Mouse (Mus musculus): ENCODE measurements around the gene Myadml2. TPM values are rescaled to one million over a fixed set of nuclear protein-coding genes. Genes with fewer than 3 reads are reported as not detected.

Gene Myadml2
- polyA plus RNA-seq (2014; fragmentation: Nextera tagmentation; extraction: Ambion mirVana): 3.4 and 3.6 TPM in 2 replicates

GRCm38 (mm10) chr11:120648001-120648476, at the start of gene Myadml2:
Gene Myadml2 (minus strand): TSS chr11:120648158.
- WGBS: 6% methylated on average over 13 of the region's 13 CpGs
- H3K27ac ChIP-seq (replicated peaks; ENCODE audit: low read depth, low read length): no peak within 1 kb of the TSS
- no peaks in the 10 kb centered on the region for H3K36me3 ChIP-seq (ENCODE audit: control insufficient read depth, insufficient read depth, low read length)
- ATAC-seq (ENCODE audit: low read depth) (no peak), DNase-seq (ENCODE audit: low spot score) (peak; percentile 51)
- H3K27me3 ChIP-seq (replicated peaks; ENCODE audit: control insufficient read depth, insufficient read depth, low read length): peaks cover 8% of the 10 kb centered on the region
- peaks cover 12% of the 10 kb centered on the region for H3K4me1 ChIP-seq (ENCODE audit: control insufficient read depth, insufficient read depth, low read length)
- peak within 1 kb of the TSS; percentile 34; the same call in 1 of the 2 replicates for H3K9ac ChIP-seq (ENCODE audit: low read depth, low read length)
- no peaks in the 10 kb centered on the region for H3K9me3 ChIP-seq (ENCODE audit: control insufficient read depth, low read length)
- peak within 1 kb of the TSS; percentile 39 for H3K4me2 ChIP-seq (ENCODE audit: low read depth, low read length)
- H3K4me3 ChIP-seq (ENCODE audit: low read depth, low read length): 0 out of 2 replicates have a peak within 1 kb of the TSS, but pooled peaks have one; percentile 6

GRCm38 (mm10) chr11:120697741-120698140, 49.8 kb upstream of the Myadml2 start:
- Histone ChIP-seq H3K36me3 (ENCODE audit: control insufficient read depth, insufficient read depth, low read length) (peaks cover 45% of the 10 kb centered on the region), H3K4me2 (ENCODE audit: low read depth, low read length) (no peak overlapping the region), H3K27ac (replicated peaks; ENCODE audit: low read depth, low read length) (no peak overlapping the region), H3K9ac (ENCODE audit: low read depth, low read length) (no peak overlapping the region), H3K4me1 (ENCODE audit: control insufficient read depth, insufficient read depth, low read length) (no peaks in the 10 kb centered on the region), H3K4me3 (ENCODE audit: low read depth, low read length) (no peak overlapping the region), H3K9me3 (ENCODE audit: control insufficient read depth, low read length) (0 out of 2 replicates have a peak, but pooled peaks cover 4% of the 10 kb centered on the region), H3K27me3 (replicated peaks; ENCODE audit: control insufficient read depth, insufficient read depth, low read length) (no peaks in the 10 kb centered on the region)
- WGBS: 46% methylated on average over 10 of the region's 10 CpGs
- ATAC-seq (ENCODE audit: low read depth) (no peak), DNase-seq (ENCODE audit: low spot score) (no peak)

GRCm38 (mm10) chr11:120696568-120696967, 48.6 kb upstream of the Myadml2 start:
- H3K4me3 ChIP-seq (ENCODE audit: low read depth, low read length): no peak overlapping the region
- DNase-seq (ENCODE audit: low spot score) (no peak), ATAC-seq (ENCODE audit: low read depth) (no peak)
- H3K36me3 ChIP-seq (ENCODE audit: control insufficient read depth, insufficient read depth, low read length): peaks cover 44% of the 10 kb centered on the region
- no peaks in the 10 kb centered on the region for H3K4me1 ChIP-seq (ENCODE audit: control insufficient read depth, insufficient read depth, low read length)
- H3K9me3 ChIP-seq (ENCODE audit: control insufficient read depth, low read length): 0 out of 2 replicates have a peak, but pooled peaks cover 4% of the 10 kb centered on the region
- H3K9ac ChIP-seq (ENCODE audit: low read depth, low read length): no peak overlapping the region
- no peak overlapping the region for H3K4me2 ChIP-seq (ENCODE audit: low read depth, low read length)
- no peaks in the 10 kb centered on the region for H3K27me3 ChIP-seq (replicated peaks; ENCODE audit: control insufficient read depth, insufficient read depth, low read length)
- H3K27ac ChIP-seq (replicated peaks; ENCODE audit: low read depth, low read length): no peak overlapping the region
- 93% methylated on average over 6 of the region's 6 CpGs for WGBS

- ATAC-seq (ENCODE audit: low read depth) (no peak; the same call in 1 of the 2 replicates), DNase-seq (ENCODE audit: low spot score) (no peak)
- Histone ChIP-seq H3K4me3 (ENCODE audit: low read depth, low read length) (no peak overlapping the region), H3K27me3 (replicated peaks; ENCODE audit: control insufficient read depth, insufficient read depth, low read length) (no peaks in the 10 kb centered on the region), H3K9me3 (ENCODE audit: control insufficient read depth, low read length) (0 out of 2 replicates have a peak, but pooled peaks cover 4% of the 10 kb centered on the region), H3K9ac (ENCODE audit: low read depth, low read length) (no peak overlapping the region), H3K27ac (replicated peaks; ENCODE audit: low read depth, low read length) (peak overlapping the region; percentile 39), H3K4me2 (ENCODE audit: low read depth, low read length) (no peak overlapping the region), H3K36me3 (ENCODE audit: control insufficient read depth, insufficient read depth, low read length) (peaks cover 41% of the 10 kb centered on the region), H3K4me1 (ENCODE audit: control insufficient read depth, insufficient read depth, low read length) (no peaks in the 10 kb centered on the region)
- WGBS: 40% methylated on average over 12 of the region's 12 CpGs
These were observed 47.7 kb upstream of the Myadml2 start for GRCm38 (mm10) chr11:120695641-120696040.

- Histone ChIP-seq H3K4me1 (ENCODE audit: control insufficient read depth, insufficient read depth, low read length) (no peaks in the 10 kb centered on the region), H3K27ac (replicated peaks; ENCODE audit: low read depth, low read length) (peak overlapping the region; percentile 39), H3K9me3 (ENCODE audit: control insufficient read depth, low read length) (0 out of 2 replicates have a peak, but pooled peaks cover 4% of the 10 kb centered on the region), H3K36me3 (ENCODE audit: control insufficient read depth, insufficient read depth, low read length) (peaks cover 41% of the 10 kb centered on the region), H3K4me2 (ENCODE audit: low read depth, low read length) (no peak overlapping the region), H3K27me3 (replicated peaks; ENCODE audit: control insufficient read depth, insufficient read depth, low read length) (no peaks in the 10 kb centered on the region), H3K4me3 (ENCODE audit: low read depth, low read length) (no peak overlapping the region), H3K9ac (ENCODE audit: low read depth, low read length) (peak overlapping the region; percentile 11; the same call in 1 of the 2 replicates)
- ATAC-seq (ENCODE audit: low read depth): peak; percentile 55; the same call in 1 of the 2 replicates
- 28% methylated on average over 3 of the region's 4 CpGs for WGBS
- DNase-seq (ENCODE audit: low spot score): no peak
These were observed 47.2 kb upstream of the Myadml2 start for GRCm38 (mm10) chr11:120695184-120695583.

GRCm38 (mm10) chr11:120693461-120693860, 45.5 kb upstream of the Myadml2 start:
- ATAC-seq (ENCODE audit: low read depth) (no peak), DNase-seq (ENCODE audit: low spot score) (no peak)
- Histone ChIP-seq H3K4me1 (ENCODE audit: control insufficient read depth, insufficient read depth, low read length) (no peaks in the 10 kb centered on the region), H3K27ac (replicated peaks; ENCODE audit: low read depth, low read length) (no peak overlapping the region), H3K4me3 (ENCODE audit: low read depth, low read length) (no peak overlapping the region), H3K27me3 (replicated peaks; ENCODE audit: control insufficient read depth, insufficient read depth, low read length) (no peaks in the 10 kb centered on the region), H3K9ac (ENCODE audit: low read depth, low read length) (no peak overlapping the region), H3K36me3 (ENCODE audit: control insufficient read depth, insufficient read depth, low read length) (peaks cover 49% of the 10 kb centered on the region), H3K4me2 (ENCODE audit: low read depth, low read length) (no peak overlapping the region), H3K9me3 (ENCODE audit: control insufficient read depth, low read length) (0 out of 2 replicates have a peak, but pooled peaks cover 4% of the 10 kb centered on the region)
- 81% methylated on average over 3 of the region's 3 CpGs for WGBS

- 91% methylated on average over 4 of the region's 4 CpGs for WGBS
- no peak for ATAC-seq (ENCODE audit: low read depth)
- Histone ChIP-seq H3K36me3 (ENCODE audit: control insufficient read depth, insufficient read depth, low read length) (peaks cover 51% of the 10 kb centered on the region), H3K4me2 (ENCODE audit: low read depth, low read length) (no peak overlapping the region), H3K4me3 (ENCODE audit: low read depth, low read length) (no peak overlapping the region), H3K27me3 (replicated peaks; ENCODE audit: control insufficient read depth, insufficient read depth, low read length) (no peaks in the 10 kb centered on the region), H3K27ac (replicated peaks; ENCODE audit: low read depth, low read length) (no peak overlapping the region), H3K4me1 (ENCODE audit: control insufficient read depth, insufficient read depth, low read length) (no peaks in the 10 kb centered on the region), H3K9me3 (ENCODE audit: control insufficient read depth, low read length) (0 out of 2 replicates have a peak, but pooled peaks cover 4% of the 10 kb centered on the region), H3K9ac (ENCODE audit: low read depth, low read length) (no peak overlapping the region)
- no peak for DNase-seq (ENCODE audit: low spot score)
These were observed 44.6 kb upstream of the Myadml2 start for GRCm38 (mm10) chr11:120692471-120693011.

- Histone ChIP-seq H3K9ac (ENCODE audit: low read depth, low read length) (no peak overlapping the region), H3K27me3 (replicated peaks; ENCODE audit: control insufficient read depth, insufficient read depth, low read length) (no peaks in the 10 kb centered on the region), H3K36me3 (ENCODE audit: control insufficient read depth, insufficient read depth, low read length) (peaks cover 56% of the 10 kb centered on the region), H3K4me2 (ENCODE audit: low read depth, low read length) (no peak overlapping the region), H3K27ac (replicated peaks; ENCODE audit: low read depth, low read length) (no peak overlapping the region), H3K4me3 (ENCODE audit: low read depth, low read length) (no peak overlapping the region), H3K9me3 (ENCODE audit: control insufficient read depth, low read length) (no peaks in the 10 kb centered on the region), H3K4me1 (ENCODE audit: control insufficient read depth, insufficient read depth, low read length) (0 out of 2 replicates have a peak, but pooled peaks cover 5% of the 10 kb centered on the region)
- ATAC-seq (ENCODE audit: low read depth) (no peak), DNase-seq (ENCODE audit: low spot score) (no peak)
- 91% methylated on average over 3 of the region's 3 CpGs for WGBS
These were observed 41.4 kb upstream of the Myadml2 start for GRCm38 (mm10) chr11:120689365-120689764.

Measured in embryonic facial prominence, embryonic 14.5 days (tissue).